Mouse (Mus musculus): ENCODE results near the gene Pip4k2b.
"Not testable (repeated sequence)": the region's sequence is repeated elsewhere in the genome, so short reads cannot be mapped to it uniquely, and the experiment has no call there.

Pip4k2b gene

GRCm38 (mm10) chr11:97748496-97748895 is 4.0 kb upstream of the Pip4k2b start:
- DNase-seq (ENCODE audit: low spot score): no peak

GRCm38 (mm10) chr11:97747773-97748172 is 3.3 kb upstream of the Pip4k2b start:
- no peak for DNase-seq (ENCODE audit: low spot score)

- no peak for DNase-seq (ENCODE audit: low spot score)
Measured at GRCm38 (mm10) chr11:97745331-97745721, 822 bp upstream of the Pip4k2b start.

GRCm38 (mm10) chr11:97744718-97745330 is 320 bp upstream of the Pip4k2b start:
- DNase-seq (ENCODE audit: low spot score): peak; percentile 85

GRCm38 (mm10) chr11:97743423-97743822 is 1.1 kb downstream of the Pip4k2b start:
- no peak for DNase-seq (ENCODE audit: low spot score)

GRCm38 (mm10) chr11:97742591-97742990 is 1.9 kb downstream of the Pip4k2b start:
- DNase-seq (ENCODE audit: low spot score): no peak

- DNase-seq (ENCODE audit: low spot score): no peak
Measured at GRCm38 (mm10) chr11:97742157-97742556, 2.3 kb downstream of the Pip4k2b start.

GRCm38 (mm10) chr11:97740190-97740589 is 4.3 kb downstream of the Pip4k2b start:
- DNase-seq (ENCODE audit: low spot score): no peak

GRCm38 (mm10) chr11:97739155-97739554 is 5.3 kb downstream of the Pip4k2b start:
- no peak for DNase-seq (ENCODE audit: low spot score)

GRCm38 (mm10) chr11:97738703-97739102 is 5.8 kb downstream of the Pip4k2b start:
- no peak for DNase-seq (ENCODE audit: low spot score)

GRCm38 (mm10) chr11:97737600-97737999 is 6.9 kb downstream of the Pip4k2b start:
- no peak for DNase-seq (ENCODE audit: low spot score)

- no peak for DNase-seq (ENCODE audit: low spot score)
Measured at GRCm38 (mm10) chr11:97736645-97737044, 7.9 kb downstream of the Pip4k2b start.

GRCm38 (mm10) chr11:97734810-97735209 is 9.7 kb downstream of the Pip4k2b start:
- not testable (repeated sequence) for DNase-seq (ENCODE audit: low spot score)

GRCm38 (mm10) chr11:97733689-97734088 is 10.8 kb downstream of the Pip4k2b start:
- no peak for DNase-seq (ENCODE audit: low spot score)

GRCm38 (mm10) chr11:97728730-97729129 is 15.8 kb downstream of the Pip4k2b start:
- DNase-seq (ENCODE audit: low spot score): no peak

- DNase-seq (ENCODE audit: low spot score): no peak
Measured at GRCm38 (mm10) chr11:97728311-97728710, 16.2 kb downstream of the Pip4k2b start.

GRCm38 (mm10) chr11:97723709-97724108 is 20.8 kb downstream of the Pip4k2b start:
- no peak for DNase-seq (ENCODE audit: low spot score)

- no peak for DNase-seq (ENCODE audit: low spot score)
Measured at GRCm38 (mm10) chr11:97721338-97721737, 23.2 kb downstream of the Pip4k2b start.

GRCm38 (mm10) chr11:97719041-97719440 is 25.5 kb downstream of the Pip4k2b start:
- DNase-seq (ENCODE audit: low spot score): no peak

GRCm38 (mm10) chr11:97718281-97718860 is 26.1 kb downstream of the Pip4k2b start:
- no peak for DNase-seq (ENCODE audit: low spot score)

- DNase-seq (ENCODE audit: low spot score): no peak
Measured at GRCm38 (mm10) chr11:97717369-97718280, 26.9 kb downstream of the Pip4k2b start.

GRCm38 (mm10) chr11:97716021-97716420 is 28.5 kb downstream of the Pip4k2b start:
- no peak for DNase-seq (ENCODE audit: low spot score)
